Mouse (Mus musculus) heart, postnatal 0 days (tissue): Measurements from ENCODE around the gene Baz2b.

Experiments used
- CTCF ChIP-seq: IDR thresholded peaks from 2 replicates; pipeline ENCODE4 v1.5.1; 2016; ENCODE audit warnings: antibody characterized with exemption, control low read depth, low read depth
- EP300 ChIP-seq: IDR thresholded peaks from 2 replicates; pipeline ENCODE4 v1.6.1; 2016; ENCODE audit warnings: antibody characterized with exemption, low read depth

GRCm38 (mm10) chr2:59862618-59863017 lies 347.0 kb downstream of the Baz2b start:
- TF ChIP-seq CTCF (no peak), EP300 (no peak)
